Mouse (Mus musculus): ENCODE measurements around the gene Vps26b. TPM values are rescaled to one million over a fixed set of nuclear protein-coding genes. Genes with fewer than 3 reads are reported as not detected.

Gene Vps26b
- total RNA-seq, 4 experiments from 2014 or later, result 93.9 to 110 (median 103) TPM

DNA sequence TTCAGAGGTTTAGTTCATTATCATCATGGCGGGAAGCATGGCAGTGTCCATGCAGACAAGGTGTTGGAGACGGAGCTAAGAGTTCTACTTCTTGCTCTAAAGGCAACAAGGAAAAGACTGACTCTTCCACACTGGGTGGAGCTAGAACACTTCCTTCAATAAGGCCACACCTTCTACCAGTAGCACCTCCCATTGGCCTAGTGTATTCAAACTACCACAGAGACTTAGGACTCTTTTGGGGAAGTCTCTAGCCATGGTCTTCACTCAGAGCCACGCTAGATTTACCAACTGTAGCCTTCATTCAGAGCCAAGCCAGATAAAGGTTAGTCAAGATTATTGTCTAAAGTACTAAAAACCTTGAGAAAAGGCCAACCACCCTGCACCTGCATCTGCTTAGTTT lies 32.8 kb downstream of the Vps26b start:
- no peak for DNase-seq (ENCODE audit: low spot score in 2 of 2)

DNA sequence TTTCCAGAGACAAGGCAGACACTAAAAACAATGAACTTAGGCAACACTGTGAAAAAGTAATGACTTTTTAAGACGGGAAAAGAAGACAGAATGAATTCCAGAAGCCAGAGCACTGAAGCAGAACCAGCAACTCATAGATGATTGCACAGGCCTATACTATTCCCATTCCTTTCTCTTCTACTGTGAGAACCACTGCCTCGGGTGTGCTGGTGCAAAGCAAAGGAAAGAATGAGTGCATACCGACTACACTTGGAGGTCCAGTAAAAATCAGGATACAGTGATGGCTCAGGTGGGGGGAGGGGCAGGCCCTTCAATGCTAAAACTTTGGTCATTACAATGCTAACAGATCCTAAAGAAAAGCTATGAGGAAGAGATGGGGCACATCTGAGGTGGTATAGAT lies 36.0 kb downstream of the Vps26b start:
- no peak for DNase-seq (ENCODE audit: low spot score in 2 of 2)

DNA sequence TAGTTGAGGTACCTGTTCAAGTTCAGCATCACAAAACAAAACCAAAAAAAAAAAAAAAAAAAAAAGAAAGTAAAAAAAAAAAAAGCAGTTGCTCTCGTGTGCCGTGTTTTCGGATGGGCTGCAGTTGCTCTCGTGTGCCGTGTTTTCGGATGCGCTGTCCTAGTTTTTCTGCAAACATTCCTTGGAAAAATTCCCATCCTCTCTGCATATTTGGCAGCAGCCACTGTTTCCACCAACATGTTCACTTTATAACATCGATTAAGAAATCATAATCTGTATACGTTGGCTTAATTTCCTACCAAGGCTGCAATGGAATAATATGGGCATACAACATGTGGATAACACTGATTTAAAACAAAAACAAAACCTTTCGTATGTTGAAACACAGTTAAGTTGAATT lies 36.7 kb downstream of the Vps26b start:
- DNase-seq (ENCODE audit: low spot score in 2 of 2), result no peak

DNA sequence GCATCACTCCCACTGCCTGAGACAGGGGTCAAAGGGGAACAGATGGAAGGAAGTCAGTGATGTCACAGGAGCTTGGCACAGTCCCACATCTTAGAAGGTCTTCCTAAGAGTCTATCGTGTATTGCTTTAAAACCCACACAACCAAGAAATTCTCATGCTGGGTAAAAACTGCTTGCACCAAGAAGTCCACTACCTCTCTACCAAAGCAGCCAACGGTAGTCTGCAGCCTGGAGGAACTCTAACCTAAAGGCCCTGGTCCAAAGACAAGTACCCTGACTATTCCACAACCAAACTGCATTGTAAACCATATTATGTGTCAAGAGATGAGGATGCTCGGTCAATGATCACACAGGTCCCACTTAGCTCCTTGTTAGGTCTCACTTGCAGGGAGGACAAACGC lies 39.7 kb downstream of the Vps26b start:
- DNase-seq (ENCODE audit: low spot score in 2 of 2), result no peak

DNA sequence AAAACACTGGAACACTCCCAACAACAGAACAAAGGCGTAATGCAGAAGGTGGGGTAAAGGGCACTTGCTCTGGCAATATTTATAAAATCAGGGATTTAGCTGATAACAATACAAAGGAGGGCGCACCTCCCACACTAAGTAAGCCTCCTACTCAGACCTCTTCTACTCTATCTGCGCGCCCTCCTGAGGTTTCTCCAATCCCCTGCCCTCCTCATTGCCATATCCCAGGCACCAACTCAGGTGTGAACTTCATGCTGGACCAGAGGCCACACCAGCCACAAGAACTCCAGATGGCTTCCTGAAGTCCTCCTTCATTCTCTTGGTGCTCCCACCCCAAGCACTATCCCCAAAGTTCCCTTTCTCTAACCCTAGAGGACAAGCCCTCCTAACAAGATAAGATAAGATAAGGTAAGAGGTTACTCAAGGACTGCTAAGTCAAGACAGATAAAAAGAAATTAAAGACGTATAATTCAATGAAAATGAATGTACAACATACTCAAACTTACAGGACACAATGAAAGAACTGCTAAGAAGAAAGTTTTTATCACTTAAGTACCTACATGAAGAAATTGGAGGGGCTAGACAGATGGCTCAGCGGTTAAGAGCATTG lies 44.1 kb downstream of the Vps26b start:
- no peak for DNase-seq (ENCODE audit: low spot score in 2 of 2)

DNA sequence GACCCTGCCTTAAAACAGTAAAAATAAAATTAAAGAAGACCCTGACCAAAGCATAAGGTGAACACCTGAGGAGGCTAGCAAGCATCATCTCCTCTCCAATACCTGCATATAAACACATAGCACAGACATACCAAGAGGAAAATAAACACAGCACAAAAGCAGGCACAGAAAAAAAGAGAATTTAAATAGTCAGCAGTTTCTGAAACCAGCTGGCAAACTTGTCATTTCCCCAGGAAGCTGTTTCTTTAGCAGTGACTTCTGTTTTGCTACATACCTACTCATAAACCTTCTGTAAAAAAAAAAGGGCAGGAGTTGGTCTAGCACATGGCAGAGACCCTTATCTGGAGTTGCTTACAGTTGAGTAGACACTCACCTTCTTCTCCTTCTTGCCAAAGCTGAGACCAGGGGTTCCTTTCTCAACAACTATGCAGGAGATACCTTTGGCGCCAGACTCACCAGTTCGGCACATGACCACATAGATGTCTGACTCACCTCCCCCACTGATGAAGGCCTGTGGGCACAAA lies 44.7 kb downstream of the Vps26b start:
- DNase-seq (ENCODE audit: low spot score in 2 of 2), result no peak

DNA sequence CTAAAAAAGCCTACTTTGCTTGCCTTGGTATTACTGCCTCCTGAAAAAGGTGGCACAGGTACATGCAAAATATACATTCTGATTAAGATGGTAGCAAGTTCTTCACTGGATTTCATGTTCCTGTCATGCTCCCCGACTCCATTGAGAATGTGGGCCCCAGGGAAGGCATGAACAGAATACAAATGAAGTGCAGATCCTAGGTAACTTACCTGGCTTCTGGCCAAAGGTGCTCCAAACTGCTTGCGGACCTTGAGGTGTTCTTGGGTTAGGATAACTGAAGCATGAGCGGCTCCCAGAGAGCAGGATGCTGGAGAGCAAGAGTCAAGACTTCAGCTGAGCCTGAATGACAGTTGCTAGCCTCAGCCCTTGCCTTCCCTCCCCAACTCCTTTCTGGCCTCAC lies 51.1 kb downstream of the Vps26b start:
- DNase-seq (ENCODE audit: low spot score in 2 of 2), result no peak

DNA sequence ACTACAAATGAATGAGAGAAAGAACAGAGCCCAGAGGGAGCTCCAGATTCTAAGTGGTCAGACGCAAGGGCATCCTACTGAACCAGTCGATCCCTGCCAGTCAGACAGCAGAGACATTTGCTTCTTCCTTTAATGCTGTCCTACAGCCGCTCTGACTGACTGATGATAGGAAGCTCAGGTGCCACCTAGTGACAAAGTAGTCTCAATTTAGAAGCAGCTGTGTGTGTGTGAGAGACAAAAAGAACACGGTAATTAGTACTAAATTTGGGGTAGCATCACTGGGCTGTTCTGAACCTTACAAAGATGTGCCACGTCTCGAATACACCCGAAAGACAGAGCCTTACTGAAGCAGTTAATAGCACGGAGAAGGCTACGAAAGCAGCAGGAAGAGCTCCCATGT lies 52.1 kb downstream of the Vps26b start:
- no peak for DNase-seq (ENCODE audit: low spot score in 2 of 2)

Other genes with a start within 250 kb of the Vps26b start
- gene Glb1l2, start 223.6 kb downstream of the Vps26b start, total RNA-seq (2022), result 1 to 10 TPM in 1 of 4 experiments, under 1 TPM in 3; 0.34 to 1.0 (median 0.44) TPM
- not detected for gene Glb1l3, start 169.2 kb downstream of the Vps26b start, total RNA-seq (2022)
- not detected for gene Gm1110, start 107.0 kb downstream of the Vps26b start, total RNA-seq (2022)
- gene Acad8, start 30.5 kb downstream of the Vps26b start, total RNA-seq (2022), result 10 to 100 TPM; 33.4 to 46.6 (median 39.7) TPM
- gene Thyn1, start 30.4 kb downstream of the Vps26b start, total RNA-seq (2022), result 10 to 100 TPM; 84.4 to 97.1 (median 94.3) TPM
- 10 to 100 TPM; 17.8 to 22.9 (median 21.7) TPM for gene Ncapd3, start 110 bp upstream of the Vps26b start, total RNA-seq (2022)
- 10 to 100 TPM; 37.2 to 45.0 (median 41.6) TPM for gene Jam3, start 125.4 kb upstream of the Vps26b start, total RNA-seq (2022)